10 mouse cellular contexts compared by ENCODE assay signal in genomic region chr11:57868753-57869460, GRCm38 (mm10). TPM values are rescaled to one million over a fixed set of nuclear protein-coding genes. Genes with fewer than 3 reads are reported as not detected.
DNase-seq lines count a peak whose midpoint lies in the region; ATAC-seq and TF ChIP-seq lines count a peak whose summit lies in the region.
"Had no signal": no experiment of that assay in that cellular context is flagged by ENCODE, and none has a peak within 500 bp of the region (broad histone marks: within the 10 kb centered on the region; RNA-seq: fewer than 3 reads in every experiment).

No protein-coding gene starts in this region.

- no peak overlapping the region for H3K9ac ChIP-seq in heart, postnatal 0 days (replicated peaks; ENCODE audit: low read depth, low read length)

- no peaks in the 10 kb centered on the region for H3K4me1 ChIP-seq in heart, postnatal 0 days (ENCODE audit: control insufficient read depth, insufficient read depth)

- no peaks in the 10 kb centered on the region for H3K9me3 ChIP-seq in heart, postnatal 0 days (replicated peaks; ENCODE audit: control insufficient read depth, low read length)

- ATAC-seq in cerebellum, adult (ENCODE audit: insufficient number of reproducible peaks, low FRiP score, low TSS enrichment): no peak
- no peak; the same call in 1 of the 2 replicates for ATAC-seq in heart, postnatal 0 days (ENCODE audit: insufficient read depth, low read depth)
- ATAC-seq in monocyte, adult 5-6 weeks (replicated peaks; ENCODE audit: insufficient number of reproducible peaks, low FRiP score, low TSS enrichment, poor library complexity, severe bottlenecking): no peak

- peak; percentile 65 for TF ChIP-seq CTCF in left cerebral cortex, adult 2 months (IDR thresholded peaks at IDR 0.05)
- peak; percentile 64 for TF ChIP-seq CTCF in heart, postnatal 0 days (IDR thresholded peaks at IDR 0.05; ENCODE audit: low read depth)

- no peak overlapping the region for H3K27ac ChIP-seq in left cerebral cortex, adult 2 months
- no peak overlapping the region for H3K27ac ChIP-seq in heart, postnatal 0 days (ENCODE audit: low read depth)
- H3K27ac ChIP-seq: macrophage had no signal

- intact Hi-C loops in left cerebral cortex, adult 2 months (cut with DNase I): loop anchor here (2.0 to 5.0 kb wide), 2 partner anchors 48 to 66 kb away; no protein-coding TSS in a partner anchor

- 36% methylated on average over 9 of the region's 9 CpGs for WGBS in heart, postnatal 0 days

- DNase-seq in cerebellum, postnatal 10 days: peak; percentile 59 to 63
- peak in 1 of 2 experiments; percentile 15 for DNase-seq in left cerebral cortex, adult 2 months (ENCODE audit: extremely low spot score in 1 of 2, low spot score in 2 of 2)
- DNase-seq in left cerebral cortex, adult 8-10 months (ENCODE audit: low spot score in 2 of 2): no peak
- peak; percentile 48 for DNase-seq in MN1 (ENCODE audit: low spot score)
- peak; percentile 12 for DNase-seq in heart, postnatal 0 days (ENCODE audit: low spot score)
- DNase-seq in splenic B cell, adult 2 months (ENCODE audit: low read depth, low spot score): peak; percentile 59

- H3K36me3 ChIP-seq in heart, postnatal 0 days (replicated peaks; ENCODE audit: control insufficient read depth, insufficient read depth, low read length): no peaks in the 10 kb centered on the region
- H3K36me3 ChIP-seq in splenic B cell, adult 2 months (ENCODE audit: control insufficient read depth, insufficient read depth, low read length, poor library complexity, severe bottlenecking): no peaks in the 10 kb centered on the region

- no peak for TF ChIP-seq EP300 in heart, postnatal 0 days (IDR thresholded peaks at IDR 0.05; ENCODE audit: low read depth)

- no peak overlapping the region for H3K4me2 ChIP-seq in heart, postnatal 0 days (ENCODE audit: low read depth, low read length)

- no peak overlapping the region for H3K4me3 ChIP-seq in left cerebral cortex, adult 2 months
- H3K4me3 ChIP-seq in heart, postnatal 0 days (ENCODE audit: low read depth, low read length): no peak overlapping the region

- 0 out of 2 replicates have a peak, but pooled peaks cover 4% of the 10 kb centered on the region for H3K27me3 ChIP-seq in heart, postnatal 0 days (ENCODE audit: control insufficient read depth, insufficient read depth, low read length)
- no peaks in the 10 kb centered on the region for H3K27me3 ChIP-seq in splenic B cell, adult 2 months (ENCODE audit: control insufficient read depth, insufficient read depth, low read length, poor library complexity, severe bottlenecking)

RNA-seq across cellular contexts. Expression of gene Hand1, which starts 36.3 kb away (rescaled TPM):
- total RNA-seq in left cerebral cortex, adult 2 months (2021): not detected
- not detected for total RNA-seq in left cerebral cortex, adult 8-10 months (2022)
- 2.0 TPM in 1 of 2 replicates, not detected in the other for total RNA-seq in heart, postnatal 0 days (2014; rRNA removed; ENCODE audit: low replicate concordance)
- polyA plus RNA-seq in heart, postnatal 0 days (2015; fragmentation: Nextera tagmentation; extraction: Ambion mirVana): 2.7 and 3.3 TPM in 2 replicates
- total RNA-seq in monocyte, adult 5-6 weeks (2017): not detected in 3 replicates
- total RNA-seq: heart, adult 18-20 months had no signal
- polyA plus RNA-seq: macrophage had no signal

Comparison
In these comparisons a context has a peak if more than half of its experiments do, and no peak if none do; other contexts are left out.
1. DNase-seq: peak in cerebellum, postnatal 10 days (2 of 2), MN1 (single experiment), heart, postnatal 0 days (single experiment) and splenic B cell, adult 2 months (single experiment); none in left cerebral cortex, adult 8-10 months (0 of 2).